Mouse (Mus musculus): ENCODE measurements at regions not wholly inside any gene's neighbourhood (a gene's known extent, or its start where the extent isn't known, plus 50 kb on each side); places are given as distances from the start of the nearest gene placed in this dataset.

DNA sequence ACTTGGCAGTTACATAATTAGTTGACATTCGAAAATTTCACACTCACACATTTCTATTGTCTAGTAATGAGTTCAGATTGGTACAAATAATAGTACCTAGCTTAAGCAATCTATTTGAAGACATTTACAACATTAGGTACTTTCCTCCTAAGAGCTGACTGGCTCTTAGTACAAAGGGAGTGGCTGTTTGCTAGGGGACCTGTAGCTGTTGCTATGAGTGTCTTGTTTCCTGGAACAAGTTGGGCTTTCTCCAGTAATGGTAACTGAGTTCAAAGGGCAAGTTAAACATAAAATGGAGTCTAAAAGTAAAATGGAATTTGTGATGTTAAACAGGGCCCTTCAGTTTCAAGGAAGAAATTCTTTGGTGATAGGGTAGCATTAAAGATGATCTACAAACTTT is 910.4 kb downstream of the Diaph3 start:
- H3K4me2 ChIP-seq (replicated peaks): no peak overlapping the region
- no peak for ATAC-seq (ENCODE audit: low FRiP score, low read depth)
- H3K27ac ChIP-seq: no peak overlapping the region
- H3K27me3 ChIP-seq (replicated peaks): no peaks in the 10 kb centered on the region
- no peaks in the 10 kb centered on the region for H3K4me1 ChIP-seq
- H3K9ac ChIP-seq: no peak overlapping the region
- 70% methylated on average over 1 of the region's 1 CpGs for WGBS
- H3K9me3 ChIP-seq: no peaks in the 10 kb centered on the region
- no peaks in the 10 kb centered on the region for H3K36me3 ChIP-seq
- H3K4me3 ChIP-seq: no peak overlapping the region

GRCm38 (mm10) chr14:86229755-86230154 is 911.3 kb downstream of the Diaph3 start:
- H3K27me3 ChIP-seq (replicated peaks): no peaks in the 10 kb centered on the region
- 91% methylated on average over 2 of the region's 2 CpGs for WGBS
- H3K4me2 ChIP-seq (replicated peaks): no peak overlapping the region
- H3K9me3 ChIP-seq: no peaks in the 10 kb centered on the region
- no peaks in the 10 kb centered on the region for H3K4me1 ChIP-seq
- no peak overlapping the region for H3K4me3 ChIP-seq
- no peaks in the 10 kb centered on the region for H3K36me3 ChIP-seq
- H3K27ac ChIP-seq: no peak overlapping the region
- H3K9ac ChIP-seq: no peak overlapping the region
- ATAC-seq (ENCODE audit: low FRiP score, low read depth): no peak

- ATAC-seq (ENCODE audit: low FRiP score, low read depth): no peak
- WGBS: 89% methylated on average over 9 of the region's 9 CpGs
- Histone ChIP-seq H3K27me3 (replicated peaks) (no peaks in the 10 kb centered on the region), H3K4me1 (no peaks in the 10 kb centered on the region), H3K4me2 (replicated peaks) (no peak overlapping the region), H3K36me3 (no peaks in the 10 kb centered on the region), H3K4me3 (no peak overlapping the region), H3K9ac (no peak overlapping the region), H3K9me3 (no peaks in the 10 kb centered on the region), H3K27ac (no peak overlapping the region)
Measured at GRCm38 (mm10) chr14:86215711-86216110, 925.3 kb downstream of the Diaph3 start.

DNA sequence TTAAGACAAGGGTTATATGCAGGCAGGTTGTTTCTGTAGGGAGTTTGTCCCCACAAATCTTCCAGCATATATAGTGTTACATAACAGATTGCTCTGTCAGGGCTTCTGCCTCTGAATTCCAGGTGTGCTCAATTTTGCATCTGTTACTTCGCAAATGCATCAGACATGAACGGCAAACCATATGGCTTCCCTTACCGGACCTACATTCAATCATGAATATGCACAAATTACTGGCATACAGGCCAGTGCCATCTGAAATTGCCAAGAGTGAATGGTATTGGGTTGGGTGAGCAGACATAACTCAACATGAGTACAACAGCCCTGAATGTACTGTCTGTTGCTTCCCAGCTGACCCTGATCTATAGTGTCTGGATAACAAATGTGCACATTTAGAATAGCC is 929.4 kb downstream of the Diaph3 start:
- no peak for ATAC-seq (ENCODE audit: low FRiP score, low read depth)
- 87% methylated on average over 3 of the region's 3 CpGs for WGBS
- H3K4me2 ChIP-seq (replicated peaks): no peak overlapping the region
- H3K4me3 ChIP-seq: no peak overlapping the region
- no peaks in the 10 kb centered on the region for H3K4me1 ChIP-seq
- no peaks in the 10 kb centered on the region for H3K27me3 ChIP-seq (replicated peaks)
- H3K27ac ChIP-seq: no peak overlapping the region
- no peaks in the 10 kb centered on the region for H3K36me3 ChIP-seq
- H3K9me3 ChIP-seq: no peaks in the 10 kb centered on the region
- no peak overlapping the region for H3K9ac ChIP-seq

DNA sequence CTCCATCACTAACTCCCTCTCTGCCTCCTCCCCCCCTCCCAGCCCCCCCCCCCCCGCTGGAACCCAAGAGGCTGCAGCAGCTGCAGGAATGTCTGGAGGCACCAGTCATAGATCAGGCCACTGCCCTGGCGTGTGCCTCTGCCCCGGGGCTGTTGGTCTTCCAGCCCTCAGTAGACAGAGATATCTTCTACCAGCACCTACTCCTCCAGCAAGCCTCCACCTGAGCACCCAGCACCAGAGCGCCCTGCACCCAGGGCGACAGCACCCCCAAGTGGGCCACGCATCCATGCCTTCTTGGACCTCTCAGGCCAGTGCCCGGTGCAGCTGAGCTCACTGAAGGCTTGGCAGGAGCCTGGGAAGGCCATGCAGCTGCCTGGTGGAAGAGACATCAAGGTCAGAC is 936.5 kb downstream of the Diaph3 start:
- no peaks in the 10 kb centered on the region for H3K9me3 ChIP-seq
- no peaks in the 10 kb centered on the region for H3K27me3 ChIP-seq (replicated peaks)
- H3K4me3 ChIP-seq: no peak overlapping the region
- no peak overlapping the region for H3K27ac ChIP-seq
- 78% methylated on average over 7 of the region's 7 CpGs for WGBS
- H3K9ac ChIP-seq: no peak overlapping the region
- ATAC-seq (ENCODE audit: low FRiP score, low read depth): 0 out of 2 replicates have a peak, but pooled peaks have one; percentile 25
- no peak overlapping the region for H3K4me2 ChIP-seq (replicated peaks)
- no peaks in the 10 kb centered on the region for H3K4me1 ChIP-seq
- no peaks in the 10 kb centered on the region for H3K36me3 ChIP-seq

GRCm38 (mm10) chr14:86197864-86198263 is 943.2 kb downstream of the Diaph3 start:
- Histone ChIP-seq H3K9ac (no peak overlapping the region), H3K27me3 (replicated peaks) (no peaks in the 10 kb centered on the region), H3K9me3 (no peaks in the 10 kb centered on the region), H3K4me3 (no peak overlapping the region), H3K4me2 (replicated peaks) (no peak overlapping the region), H3K36me3 (no peaks in the 10 kb centered on the region), H3K27ac (no peak overlapping the region), H3K4me1 (no peaks in the 10 kb centered on the region)
- no peak for ATAC-seq (ENCODE audit: low FRiP score, low read depth)
- WGBS: 90% methylated on average over 4 of the region's 4 CpGs

DNA sequence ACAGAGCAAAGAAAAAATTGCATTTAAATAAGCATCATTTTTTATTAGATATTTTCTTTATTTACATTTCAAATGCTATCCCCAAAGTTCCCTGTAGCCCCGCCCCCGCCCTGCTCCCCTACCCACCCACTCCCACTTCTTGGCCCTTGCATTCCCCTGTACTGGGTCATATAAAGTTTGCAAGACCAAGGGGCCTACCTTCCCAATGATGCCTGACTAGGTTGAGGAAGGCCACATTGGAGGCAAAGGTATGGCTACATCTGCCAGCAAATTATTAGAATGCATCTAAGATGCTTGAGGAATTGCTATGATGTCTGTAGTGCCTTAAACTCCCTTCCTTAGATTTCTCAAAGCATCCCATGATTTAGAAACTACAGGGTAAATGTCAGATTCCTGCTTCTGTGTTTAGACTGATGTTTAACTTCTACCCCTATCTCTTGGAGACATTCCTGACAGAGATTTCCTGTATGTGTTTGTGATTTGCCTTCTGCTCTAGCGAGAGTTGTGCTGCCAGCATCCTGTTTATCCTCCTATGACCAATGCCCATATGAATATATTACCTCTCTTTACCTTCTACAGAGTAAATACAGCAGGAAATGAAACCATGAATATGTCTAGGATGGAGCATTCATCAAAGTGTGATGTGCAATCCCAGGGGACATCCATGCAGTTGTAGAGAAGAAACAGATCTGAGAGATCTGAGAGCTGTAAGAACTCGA is 956.2 kb downstream of the Diaph3 start:
- no peak for ATAC-seq (ENCODE audit: low FRiP score, low read depth)
- WGBS: 77% methylated on average over 4 of the region's 4 CpGs

DNA sequence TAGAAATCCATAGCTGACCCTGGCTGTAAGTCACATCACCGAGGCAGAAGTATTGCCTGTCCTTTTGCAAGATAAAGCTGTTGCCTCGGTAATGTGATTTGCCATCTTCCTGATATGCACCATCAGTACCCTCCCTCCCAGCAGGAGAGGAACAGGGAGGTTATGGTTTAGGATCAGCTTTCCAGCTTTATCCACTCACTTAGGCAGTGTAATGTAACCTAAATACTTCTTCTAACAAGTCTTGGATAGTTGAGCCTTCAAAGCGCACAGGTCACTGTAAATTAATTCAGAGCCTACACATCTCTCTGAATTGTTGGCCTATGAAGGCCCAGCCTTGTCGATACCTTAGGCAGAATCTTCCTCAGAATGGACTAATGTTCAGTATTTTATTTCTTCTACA is 962.5 kb downstream of the Diaph3 start:
- ATAC-seq (ENCODE audit: low FRiP score, low read depth): no peak
- 74% methylated on average over 4 of the region's 4 CpGs for WGBS
- no peak overlapping the region for H3K4me2 ChIP-seq (replicated peaks)
- H3K4me3 ChIP-seq: no peak overlapping the region
- H3K9me3 ChIP-seq: no peaks in the 10 kb centered on the region
- no peaks in the 10 kb centered on the region for H3K27me3 ChIP-seq (replicated peaks)
- H3K4me1 ChIP-seq: no peaks in the 10 kb centered on the region
- H3K27ac ChIP-seq: no peak overlapping the region
- H3K36me3 ChIP-seq: no peaks in the 10 kb centered on the region
- no peak overlapping the region for H3K9ac ChIP-seq

More for the DNA sequence above, 956.2 kb downstream of the Diaph3 start:
- Histone ChIP-seq H3K9me3 (no peaks in the 10 kb centered on the region), H3K4me2 (replicated peaks) (no peak overlapping the region), H3K9ac (no peak overlapping the region), H3K4me1 (no peaks in the 10 kb centered on the region), H3K4me3 (no peak overlapping the region), H3K27me3 (replicated peaks) (no peaks in the 10 kb centered on the region), H3K27ac (no peak overlapping the region), H3K36me3 (no peaks in the 10 kb centered on the region)

- H3K27ac ChIP-seq: no peak overlapping the region
- H3K9ac ChIP-seq: no peak overlapping the region
- H3K9me3 ChIP-seq: no peaks in the 10 kb centered on the region
- H3K4me2 ChIP-seq (replicated peaks): no peak overlapping the region
- 76% methylated on average over 1 of the region's 1 CpGs for whole genome bisulfite sequencing
- H3K4me3 ChIP-seq: no peak overlapping the region
- no peaks in the 10 kb centered on the region for H3K27me3 ChIP-seq (replicated peaks)
- H3K4me1 ChIP-seq: no peaks in the 10 kb centered on the region
- no peaks in the 10 kb centered on the region for H3K36me3 ChIP-seq
- no peak for ATAC-seq (ENCODE audit: low FRiP score, low read depth)
Measured at GRCm38 (mm10) chr14:86171118-86171517, 969.9 kb downstream of the Diaph3 start.

DNA sequence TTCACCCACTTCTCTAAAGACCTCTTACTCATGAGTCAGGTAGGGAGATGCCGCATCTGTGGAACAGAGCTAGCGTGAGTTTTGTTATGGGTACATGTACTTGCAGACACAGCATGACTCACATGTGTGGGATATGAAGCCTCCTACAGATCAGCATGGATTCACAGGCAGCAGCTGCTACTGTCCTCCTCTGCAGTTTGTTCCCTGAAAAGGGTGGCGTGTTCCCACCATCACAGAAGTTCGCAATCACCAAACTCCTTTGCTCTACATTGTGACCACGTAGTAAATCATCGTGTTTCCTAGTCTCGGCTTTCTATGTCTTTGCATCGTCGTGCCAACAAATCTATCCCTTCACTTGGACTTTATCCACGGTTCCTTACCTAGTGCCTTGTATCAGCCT is 981.9 kb downstream of the Diaph3 start:
- 89% methylated on average over 10 of the region's 10 CpGs for WGBS
- no peaks in the 10 kb centered on the region for H3K27me3 ChIP-seq (replicated peaks)
- no peak overlapping the region for H3K4me3 ChIP-seq
- H3K36me3 ChIP-seq: no peaks in the 10 kb centered on the region
- no peaks in the 10 kb centered on the region for H3K4me1 ChIP-seq
- ATAC-seq (ENCODE audit: low FRiP score, low read depth): no peak
- H3K27ac ChIP-seq: no peak overlapping the region
- H3K9ac ChIP-seq: no peak overlapping the region
- H3K4me2 ChIP-seq (replicated peaks): no peak overlapping the region
- no peaks in the 10 kb centered on the region for H3K9me3 ChIP-seq

GRCm38 (mm10) chr14:86154688-86155087 is 986.3 kb downstream of the Diaph3 start:
- Histone ChIP-seq H3K9ac (no peak overlapping the region), H3K4me2 (replicated peaks) (no peak overlapping the region), H3K36me3 (no peaks in the 10 kb centered on the region), H3K27ac (no peak overlapping the region), H3K9me3 (no peaks in the 10 kb centered on the region), H3K4me3 (no peak overlapping the region), H3K27me3 (replicated peaks) (no peaks in the 10 kb centered on the region), H3K4me1 (no peaks in the 10 kb centered on the region)
- 92% methylated on average over 3 of the region's 3 CpGs for WGBS
- no peak for ATAC-seq (ENCODE audit: low FRiP score, low read depth)

DNA sequence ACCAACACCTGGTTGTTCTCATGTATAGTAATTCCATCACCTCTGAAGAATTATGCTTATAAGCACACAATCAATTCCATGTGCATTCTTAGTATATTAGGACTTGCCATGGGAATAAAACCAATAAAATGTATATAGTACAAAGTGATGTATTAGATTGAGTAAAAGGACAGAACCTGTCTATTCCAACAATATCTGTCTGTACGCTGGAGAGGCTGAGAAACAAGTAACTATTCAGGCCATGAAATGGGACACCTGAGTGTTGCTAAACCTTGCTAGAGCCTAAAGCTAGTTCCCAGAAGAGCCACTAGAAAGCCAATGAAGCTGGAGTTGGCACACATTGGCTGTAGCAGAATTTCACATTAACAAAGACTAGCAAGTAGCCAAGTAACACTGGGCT is 989.8 kb downstream of the Diaph3 start:
- Histone ChIP-seq H3K4me1 (no peaks in the 10 kb centered on the region), H3K27ac (no peak overlapping the region), H3K36me3 (no peaks in the 10 kb centered on the region), H3K4me2 (replicated peaks) (no peak overlapping the region), H3K9ac (no peak overlapping the region), H3K27me3 (replicated peaks) (no peaks in the 10 kb centered on the region), H3K4me3 (no peak overlapping the region), H3K9me3 (no peaks in the 10 kb centered on the region)
- 93% methylated on average over 1 of the region's 1 CpGs for WGBS
- no peak for ATAC-seq (ENCODE audit: low FRiP score, low read depth)

DNA sequence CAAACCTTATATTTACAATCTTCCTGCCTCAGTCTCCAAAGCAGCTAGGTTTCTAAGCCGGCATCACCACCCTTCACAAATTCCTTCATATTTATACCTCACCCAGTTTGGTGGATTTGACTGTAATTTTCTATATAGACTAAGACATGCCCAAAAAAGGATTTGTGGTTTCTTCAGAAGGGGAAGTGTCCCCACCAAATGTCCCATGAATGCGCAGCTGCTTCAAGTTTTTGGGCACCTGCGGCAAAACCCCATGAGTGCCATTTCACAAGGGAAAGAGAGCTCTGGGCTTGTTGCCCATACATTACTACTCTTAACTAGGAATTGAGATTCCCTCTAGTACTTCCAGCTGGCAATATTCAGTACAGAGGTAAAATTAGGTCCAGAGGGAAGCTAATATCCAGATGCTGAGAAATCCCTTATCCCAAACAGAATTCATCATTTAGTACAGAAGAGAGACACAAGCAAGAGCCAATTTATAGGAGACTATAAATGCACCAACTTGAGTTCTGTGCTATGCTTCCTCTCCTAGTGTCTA is 990.6 kb downstream of the Diaph3 start:
- Histone ChIP-seq H3K27me3 (replicated peaks) (no peaks in the 10 kb centered on the region), H3K4me2 (replicated peaks) (no peak overlapping the region)

More for the DNA sequence above, 990.6 kb downstream of the Diaph3 start:
- Histone ChIP-seq H3K4me1 (no peaks in the 10 kb centered on the region), H3K36me3 (no peaks in the 10 kb centered on the region), H3K4me3 (no peak overlapping the region), H3K27ac (no peak overlapping the region), H3K9me3 (no peaks in the 10 kb centered on the region), H3K9ac (no peak overlapping the region)
- ATAC-seq (ENCODE audit: low FRiP score, low read depth): no peak
- 95% methylated on average over 3 of the region's 3 CpGs for WGBS
